Mouse (Mus musculus) midbrain, embryonic 15.5 days (tissue): ENCODE data around the gene Dab1. TPM values are rescaled to one million over a fixed set of nuclear protein-coding genes. Genes with fewer than 3 reads are reported as not detected.

Experiments used
- ATAC-seq: fragments of 200-750 bp; cut with Nextera tagmentation; replicated peaks from 2 replicates; pipeline ENCODE4 v1.8.0; 2017; ENCODE audit warnings: moderate TSS enrichment
- H3K27ac ChIP-seq: fragments of 300-500 bp; sonication (generic); 2 replicates; pipeline ENCODE4 v1.5.1; 2015; ENCODE audit warnings: mild to moderate bottlenecking, inconsistent platforms
- H3K27me3 ChIP-seq: fragments of 300-500 bp; sonication (generic); replicated peaks from 2 replicates; pipeline ENCODE4 v1.6.1; 2015; ENCODE audit warnings: inconsistent platforms
- H3K36me3 ChIP-seq: fragments of 300-500 bp; sonication (generic); replicated peaks from 2 replicates; pipeline ENCODE4 v1.6.1; 2015; ENCODE audit warnings: inconsistent platforms
- H3K4me1 ChIP-seq: fragments of 300-500 bp; sonication (generic); 2 replicates; pipeline ENCODE4 v1.6.1; 2015; ENCODE audit warnings: inconsistent platforms
- H3K4me2 ChIP-seq: fragments of 300-500 bp; sonication (generic); 2 replicates; pipeline ENCODE4 v1.6.1; 2015; ENCODE audit warnings: inconsistent platforms, mild to moderate bottlenecking, moderate library complexity
- H3K4me3 ChIP-seq: fragments of 300-500 bp; sonication (generic); 2 replicates; pipeline ENCODE4 v1.5.1; 2015; ENCODE audit warnings: mild to moderate bottlenecking, inconsistent platforms
- H3K9ac ChIP-seq: fragments of 300-500 bp; sonication (generic); 2 replicates; pipeline ENCODE4 v1.6.1; 2015; ENCODE audit warnings: mild to moderate bottlenecking, inconsistent platforms
- H3K9me3 ChIP-seq: fragments of 300-500 bp; sonication (generic); 2 replicates; pipeline ENCODE4 v1.6.1; 2016; ENCODE audit warnings: inconsistent platforms
- WGBS: fragments of 180-500 bp; shearing (Covaris S2); methylation state at CpG from one replicate; pipeline ENCODE4 v1.1.7; 2015; ENCODE audit warnings: mixed read lengths; 5-methylcytosine and 5-hydroxymethylcytosine counted together
- polyA plus RNA-seq: library from polyadenylated mRNA; unstranded; fragments of >200 nt; fragmentation: Nextera tagmentation; extraction: Ambion mirVana; gene quantifications from 2 replicates; pipeline ENCODE4 v1.2.1, GENCODE M21; 2015

The Dab1 gene
- polyA plus RNA-seq, 1 experiment from 2014 or later = 135 TPM

DNA sequence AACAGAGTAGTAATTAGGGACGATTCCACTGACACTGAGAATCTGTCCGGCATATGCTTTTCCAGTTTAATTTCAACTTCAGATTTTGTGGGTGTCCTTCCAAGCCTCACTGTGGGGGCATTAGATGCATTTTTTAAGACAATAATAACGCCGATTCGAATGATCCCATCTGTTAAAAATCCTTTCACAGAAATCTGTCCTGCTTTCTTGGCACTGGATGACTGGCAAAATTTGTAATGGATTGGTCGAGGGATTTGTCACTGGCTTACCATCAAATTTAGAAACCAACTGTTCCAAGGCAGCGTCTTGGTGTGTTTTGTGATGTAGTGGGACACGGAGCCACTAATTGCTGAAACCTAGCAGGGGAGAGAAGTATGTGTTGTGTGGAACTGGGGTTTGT is 638.6 kb downstream of the Dab1 start:
- Histone ChIP-seq H3K4me1 (no peaks in the 10 kb centered on the region), H3K27ac (no peak overlapping the region), H3K9me3 (no peaks in the 10 kb centered on the region), H3K36me3 (no peaks in the 10 kb centered on the region), H3K4me2 (no peak overlapping the region), H3K4me3 (no peak overlapping the region), H3K9ac (no peak overlapping the region), H3K27me3 (no peaks in the 10 kb centered on the region)
- no peak for ATAC-seq
- 81% methylated on average over 8 of the region's 8 CpGs for WGBS

DNA sequence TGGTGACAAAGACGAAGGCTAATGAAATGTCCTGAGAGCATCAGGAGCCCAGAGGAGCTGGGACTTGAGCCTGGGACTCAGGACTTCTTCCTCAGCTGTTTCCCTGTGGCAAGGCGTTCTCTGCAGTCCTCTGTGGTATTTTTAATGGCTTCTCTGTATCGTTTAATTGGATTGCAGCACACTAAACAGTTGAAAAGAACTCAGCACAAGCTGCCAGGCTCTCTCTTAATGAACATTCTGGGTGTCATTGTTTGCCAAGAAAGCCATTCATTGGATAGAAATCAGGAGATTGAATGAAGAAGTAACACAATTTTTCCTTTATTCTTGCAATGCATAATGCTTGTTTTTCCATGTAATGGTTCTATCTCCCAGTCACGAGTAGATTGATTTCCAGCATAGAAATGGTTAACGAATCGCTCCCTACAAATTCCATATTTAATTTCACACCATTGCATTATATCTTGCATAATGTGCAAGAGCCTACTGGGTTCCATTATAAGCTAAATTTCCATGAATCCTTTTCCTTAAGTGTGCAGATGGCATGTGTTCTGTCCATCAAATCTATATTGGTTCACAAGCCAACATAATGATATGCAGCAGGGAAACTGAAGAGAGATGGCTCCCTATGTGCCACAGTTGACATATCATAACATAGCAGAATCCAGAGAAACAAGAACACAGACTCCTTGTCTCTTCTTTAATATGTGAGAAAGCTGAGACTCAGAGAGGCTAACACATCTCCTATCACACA is 650.4 kb downstream of the Dab1 start:
- WGBS = 64% methylated on average over 6 of the region's 6 CpGs
- no peak for ATAC-seq
- H3K4me3 ChIP-seq = no peak overlapping the region

DNA sequence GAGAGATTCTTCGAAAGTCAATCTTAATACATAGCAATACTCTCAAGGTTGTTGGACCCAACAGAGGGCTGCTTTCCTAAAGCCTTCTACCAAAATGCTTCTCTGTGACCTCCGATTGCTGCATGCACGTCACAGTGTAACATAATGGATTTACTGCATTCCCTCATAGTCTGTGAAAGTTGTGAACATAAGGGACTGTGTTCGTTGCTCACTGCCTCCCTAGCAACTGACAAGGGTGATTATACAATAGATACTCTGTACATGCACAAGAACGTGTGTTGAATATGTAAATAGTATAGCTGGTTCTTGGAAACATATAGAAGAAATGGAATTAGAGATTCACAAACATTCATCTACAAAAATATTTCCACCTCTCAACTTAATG is 651.0 kb downstream of the Dab1 start:
- WGBS = 61% methylated on average over 5 of the region's 5 CpGs

More for the DNA sequence above, 650.4 kb downstream of the Dab1 start:
- Histone ChIP-seq H3K4me1 (0 out of 2 replicates have a peak, but pooled peaks cover 5% of the 10 kb centered on the region), H3K27me3 (no peaks in the 10 kb centered on the region), H3K4me2 (no peak overlapping the region), H3K36me3 (no peaks in the 10 kb centered on the region), H3K27ac (peak overlapping the region; percentile 47), H3K9me3 (no peaks in the 10 kb centered on the region), H3K9ac (no peak overlapping the region)

GRCm38 (mm10) chr4:104275260-104275659 is 656.1 kb downstream of the Dab1 start:
- no peak overlapping the region for H3K27ac ChIP-seq
- no peaks in the 10 kb centered on the region for H3K27me3 ChIP-seq
- H3K9ac ChIP-seq = no peak overlapping the region
- H3K4me2 ChIP-seq = no peak overlapping the region
- no peak overlapping the region for H3K4me3 ChIP-seq
- no peaks in the 10 kb centered on the region for H3K9me3 ChIP-seq
- no peak for ATAC-seq
- H3K36me3 ChIP-seq = no peaks in the 10 kb centered on the region
- WGBS = 98% methylated on average over 1 of the region's 1 CpGs
- no peaks in the 10 kb centered on the region for H3K4me1 ChIP-seq

More for the DNA sequence above, 651.0 kb downstream of the Dab1 start:
- Histone ChIP-seq H3K36me3 (no peaks in the 10 kb centered on the region), H3K27me3 (no peaks in the 10 kb centered on the region), H3K9ac (no peak overlapping the region), H3K9me3 (no peaks in the 10 kb centered on the region), H3K4me2 (no peak overlapping the region), H3K4me3 (no peak overlapping the region), H3K27ac (peak overlapping the region; percentile 47), H3K4me1 (0 out of 2 replicates have a peak, but pooled peaks cover 5% of the 10 kb centered on the region)
- ATAC-seq = 0 out of 2 replicates have a peak, but pooled peaks have one; percentile 56

DNA sequence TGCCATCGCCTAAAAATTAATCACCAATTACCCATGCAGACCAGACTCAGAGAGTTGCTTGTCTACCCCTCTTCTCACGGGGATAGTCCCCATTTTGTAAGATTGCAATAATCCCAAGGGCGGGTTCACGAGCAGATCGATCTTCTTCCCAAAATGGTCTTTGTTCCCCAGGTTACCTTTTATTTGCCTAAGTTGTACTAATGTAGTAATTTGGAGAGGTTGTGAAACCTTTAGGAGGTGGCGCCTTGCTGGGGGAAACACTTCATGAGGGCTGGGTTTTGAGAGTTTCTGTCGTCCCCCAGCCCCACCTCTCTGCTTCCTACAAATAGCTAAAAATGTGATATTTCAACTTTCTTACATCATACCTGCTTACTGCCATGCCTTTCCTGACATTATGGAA is 657.8 kb downstream of the Dab1 start:
- no peaks in the 10 kb centered on the region for H3K36me3 ChIP-seq
- H3K27me3 ChIP-seq = no peaks in the 10 kb centered on the region
- 0 out of 2 replicates have a peak, but pooled peaks cover 7% of the 10 kb centered on the region for H3K4me1 ChIP-seq
- no peak overlapping the region for H3K9ac ChIP-seq
- no peak overlapping the region for H3K27ac ChIP-seq
- H3K4me3 ChIP-seq = no peak overlapping the region
- ATAC-seq = no peak
- H3K4me2 ChIP-seq = no peak overlapping the region
- H3K9me3 ChIP-seq = no peaks in the 10 kb centered on the region
- WGBS = 93% methylated on average over 7 of the region's 7 CpGs

- no peak overlapping the region for H3K27ac ChIP-seq
- no peaks in the 10 kb centered on the region for H3K27me3 ChIP-seq
- H3K4me3 ChIP-seq = no peak overlapping the region
- H3K9me3 ChIP-seq = no peaks in the 10 kb centered on the region
- H3K4me1 ChIP-seq = 0 out of 2 replicates have a peak, but pooled peaks cover 7% of the 10 kb centered on the region
- H3K9ac ChIP-seq = no peak overlapping the region
- H3K36me3 ChIP-seq = no peaks in the 10 kb centered on the region
- 64% methylated on average over 3 of the region's 3 CpGs for WGBS
- no peak for ATAC-seq
- H3K4me2 ChIP-seq = no peak overlapping the region
Observed at GRCm38 (mm10) chr4:104281518-104281917, 662.4 kb downstream of the Dab1 start.

- H3K9me3 ChIP-seq = no peaks in the 10 kb centered on the region
- no peaks in the 10 kb centered on the region for H3K36me3 ChIP-seq
- no peak for ATAC-seq
- no peak overlapping the region for H3K27ac ChIP-seq
- 78% methylated on average over 6 of the region's 6 CpGs for WGBS
- no peak overlapping the region for H3K9ac ChIP-seq
- 0 out of 2 replicates have a peak, but pooled peaks cover 7% of the 10 kb centered on the region for H3K4me1 ChIP-seq
- H3K4me3 ChIP-seq = no peak overlapping the region
- no peaks in the 10 kb centered on the region for H3K27me3 ChIP-seq
- H3K4me2 ChIP-seq = no peak overlapping the region
Observed at GRCm38 (mm10) chr4:104283906-104284305, 664.7 kb downstream of the Dab1 start.

DNA sequence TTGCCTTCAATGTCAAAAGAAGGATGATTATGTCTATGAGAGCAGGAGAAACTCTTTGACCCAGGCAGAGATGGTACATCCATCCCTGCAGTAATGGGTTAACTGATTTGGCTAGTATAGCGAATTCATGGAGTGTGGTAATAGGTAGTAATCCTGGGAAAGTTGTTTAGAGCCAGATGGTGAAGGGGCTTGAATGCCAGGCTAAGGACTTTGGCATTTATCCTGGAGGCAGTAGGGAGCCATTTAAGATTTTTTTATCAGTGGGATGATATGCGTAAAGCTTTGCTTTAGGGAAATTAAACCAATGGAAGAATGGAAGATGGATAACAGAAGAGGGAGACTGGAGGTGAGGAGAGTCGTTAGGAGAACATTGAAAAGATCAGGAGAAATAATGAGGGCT is 669.2 kb downstream of the Dab1 start:
- Histone ChIP-seq H3K4me1 (no peaks in the 10 kb centered on the region), H3K27ac (no peak overlapping the region), H3K27me3 (no peaks in the 10 kb centered on the region), H3K36me3 (no peaks in the 10 kb centered on the region), H3K4me2 (no peak overlapping the region), H3K9me3 (no peaks in the 10 kb centered on the region), H3K4me3 (no peak overlapping the region), H3K9ac (no peak overlapping the region)
- 69% methylated on average over 3 of the region's 3 CpGs for WGBS
- no peak for ATAC-seq

GRCm38 (mm10) chr4:104301764-104302163 is 682.6 kb downstream of the Dab1 start:
- no peaks in the 10 kb centered on the region for H3K27me3 ChIP-seq
- H3K4me3 ChIP-seq = no peak overlapping the region
- H3K4me1 ChIP-seq = peaks cover 9% of the 10 kb centered on the region
- no peaks in the 10 kb centered on the region for H3K9me3 ChIP-seq
- WGBS = 54% methylated on average over 3 of the region's 3 CpGs
- no peak for ATAC-seq
- H3K36me3 ChIP-seq = no peaks in the 10 kb centered on the region
- no peak overlapping the region for H3K4me2 ChIP-seq
- H3K27ac ChIP-seq = no peak overlapping the region
- H3K9ac ChIP-seq = no peak overlapping the region

DNA sequence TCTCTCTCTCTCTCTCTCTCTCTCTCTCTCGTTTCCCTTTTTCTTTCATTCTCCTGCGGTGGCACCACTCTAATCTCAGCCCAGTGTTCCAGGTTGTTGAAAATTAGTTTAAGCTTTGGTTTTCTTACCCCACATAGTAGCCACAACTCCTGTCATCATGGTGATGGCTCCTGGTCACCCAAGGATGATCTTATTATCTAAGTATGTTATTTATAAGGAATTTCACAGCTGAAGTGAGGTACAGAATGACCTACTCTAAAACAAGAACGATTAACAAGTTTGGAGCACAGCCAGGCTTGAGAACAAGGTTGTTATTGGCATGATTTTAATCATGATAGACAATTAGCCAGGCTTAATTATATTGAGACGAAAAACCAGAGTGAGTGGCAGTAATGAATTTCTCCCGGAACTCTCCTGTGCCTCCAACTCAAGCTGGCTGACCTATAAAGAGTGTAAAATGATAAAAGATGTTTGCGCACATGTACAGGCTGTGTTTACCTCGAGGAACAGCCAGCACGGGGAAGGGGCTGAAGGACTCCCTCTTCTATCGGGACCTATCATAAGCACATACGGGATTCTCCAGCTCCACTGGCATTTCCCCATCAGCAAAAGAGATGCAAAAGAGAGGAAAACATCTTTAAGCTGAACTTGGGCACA is 684.0 kb downstream of the Dab1 start:
- Histone ChIP-seq H3K27me3 (no peaks in the 10 kb centered on the region), H3K9me3 (no peaks in the 10 kb centered on the region), H3K36me3 (no peaks in the 10 kb centered on the region), H3K4me1 (peaks cover 9% of the 10 kb centered on the region), H3K9ac (no peak overlapping the region), H3K27ac (0 out of 2 replicates have a peak overlapping the region, but pooled peaks have one; percentile 39), H3K4me2 (no peak overlapping the region), H3K4me3 (no peak overlapping the region)
- ATAC-seq = no peak; the same call in 1 of the 2 replicates
- 48% methylated on average over 10 of the region's 10 CpGs for WGBS

- ATAC-seq = no peak
- no peak overlapping the region for H3K9ac ChIP-seq
- no peaks in the 10 kb centered on the region for H3K27me3 ChIP-seq
- no peaks in the 10 kb centered on the region for H3K36me3 ChIP-seq
- H3K9me3 ChIP-seq = no peaks in the 10 kb centered on the region
- peaks cover 9% of the 10 kb centered on the region for H3K4me1 ChIP-seq
- no peak overlapping the region for H3K4me2 ChIP-seq
- WGBS = 80% methylated on average over 2 of the region's 2 CpGs
- H3K27ac ChIP-seq = no peak overlapping the region
- no peak overlapping the region for H3K4me3 ChIP-seq
Observed at GRCm38 (mm10) chr4:104307781-104308180, 688.6 kb downstream of the Dab1 start.

- Histone ChIP-seq H3K4me3 (no peak overlapping the region), H3K36me3 (no peaks in the 10 kb centered on the region), H3K4me2 (no peak overlapping the region), H3K27me3 (no peaks in the 10 kb centered on the region), H3K9ac (no peak overlapping the region), H3K9me3 (no peaks in the 10 kb centered on the region), H3K27ac (no peak overlapping the region), H3K4me1 (no peaks in the 10 kb centered on the region)
- WGBS = 43% methylated on average over 5 of the region's 5 CpGs
- no peak for ATAC-seq
Observed at GRCm38 (mm10) chr4:104326221-104326620, 707.1 kb downstream of the Dab1 start.
